Mouse (Mus musculus) gastrocnemius, postnatal 36 days (tissue): Measurements from ENCODE around the gene Slc9a3. TPM values are rescaled to one million over a fixed set of nuclear protein-coding genes. Genes with fewer than 3 reads are reported as not detected.

Experiments used
- DNase-seq, 2 experiments: peaks; one replicate each; pipeline ENCODE4 v3.0.0; 2022
- intact Hi-C: fragments of 180-260 bp; cut with DNase I; formaldehyde crosslinking; loops from one replicate; pipeline ENCODE4 v1.15.1; 2025
- long read RNA-seq, 2 experiments: library from polyadenylated mRNA; stranded (forward); transcript quantifications; one replicate each; pipeline ENCODE4 v2.0.0; 2021
- total RNA-seq, 2 experiments: library from RNA; stranded (reverse); gene quantifications; 2 replicates each; pipeline ENCODE4 v1.2.3; 2021

Slc9a3 gene
- total RNA-seq, result under 1 TPM; 0.54 to 0.56 TPM
- long read RNA-seq, experiment 1, result 0 reads
- long read RNA-seq, experiment 2, result 0 reads

GRCm38 (mm10) chr13:74121141-74121602 is at the start of gene Slc9a3:
TSS of gene Slc9a3 (plus strand) at chr13:74121457.
- intact Hi-C loops, result no loop called here
- DNase-seq, result no peak

GRCm38 (mm10) chr13:74071714-74072113 is 49.5 kb upstream of the Slc9a3 start:
- intact Hi-C loops, result no loop called here
- no peak for DNase-seq

GRCm38 (mm10) chr13:74073369-74073768 is 47.9 kb upstream of the Slc9a3 start:
- intact Hi-C loops, result no loop called here
- DNase-seq, result no peak

DNA sequence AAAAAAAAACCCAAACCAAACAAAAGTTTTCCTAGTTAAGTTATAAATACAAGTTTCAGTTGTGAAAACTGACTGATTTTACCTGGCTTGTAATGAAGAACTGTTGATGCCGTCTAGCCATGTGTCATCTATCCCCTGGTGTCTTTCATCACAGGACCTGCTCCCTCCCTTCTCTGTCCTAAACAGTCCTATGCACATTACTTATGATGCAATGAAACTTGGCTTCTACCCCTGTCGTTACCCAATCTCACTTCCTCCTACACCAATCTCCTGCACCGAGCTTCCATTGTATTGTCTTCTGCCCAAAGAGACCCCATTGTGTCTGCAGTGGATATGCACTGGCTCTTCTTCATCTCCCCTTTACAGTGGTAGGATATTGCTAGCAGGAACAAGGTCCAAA is 31.0 kb upstream of the Slc9a3 start:
- DNase-seq, result no peak
- intact Hi-C loops, result no loop called here

DNA sequence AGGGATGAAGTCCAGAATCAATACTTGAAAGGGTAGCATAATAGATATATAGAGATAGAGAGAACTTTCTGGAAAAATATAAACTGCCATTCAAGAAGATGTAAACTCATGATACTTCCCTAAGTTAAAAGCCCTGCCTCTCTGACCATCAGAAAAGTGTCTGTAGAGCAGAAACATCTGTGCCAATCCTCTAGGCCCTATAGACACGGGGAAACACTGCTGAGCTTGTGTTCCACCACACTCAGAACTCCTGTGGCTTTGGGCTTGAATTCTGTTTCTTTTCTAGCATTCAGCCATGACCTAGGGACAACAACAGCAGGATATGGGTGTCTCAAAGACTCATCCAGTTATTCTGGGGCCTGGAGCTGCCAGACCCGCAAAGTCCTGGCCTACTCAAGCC is 25.3 kb upstream of the Slc9a3 start:
- intact Hi-C loops, result loop anchor here (5.0 kb wide), 1 partner anchor 206 kb away; no protein-coding TSS in a partner anchor
- DNase-seq, result no peak

DNA sequence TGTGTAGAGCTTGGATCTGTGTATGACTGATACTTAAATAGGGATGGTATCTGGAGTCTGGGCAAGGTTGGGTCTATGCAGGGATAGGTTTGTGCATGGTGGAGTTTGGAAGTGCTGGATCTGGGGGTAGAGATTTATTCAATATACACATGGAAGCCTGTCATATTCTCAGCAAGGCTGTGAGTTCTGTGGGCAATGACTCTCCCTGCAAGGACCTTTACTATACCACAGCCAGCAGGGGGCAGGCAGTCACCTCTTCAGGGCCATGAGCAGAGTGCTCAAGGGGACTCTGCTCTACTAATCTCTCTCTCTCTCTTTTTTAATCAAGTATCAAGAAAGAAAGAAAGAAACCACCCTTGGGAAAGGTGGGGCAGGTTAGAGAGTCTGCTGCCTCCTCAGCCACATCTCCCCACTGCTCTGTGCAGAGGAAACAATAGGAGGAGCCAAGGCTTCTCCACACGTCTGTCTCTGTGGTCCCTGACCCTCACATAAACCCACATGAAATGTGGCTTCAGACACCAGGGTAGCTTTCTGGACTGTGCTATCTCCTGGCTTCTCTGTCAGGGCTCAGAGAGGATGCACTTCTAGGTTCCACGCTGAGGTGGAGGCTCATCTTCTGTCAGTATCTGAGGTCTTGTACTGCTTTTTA is 24.4 kb upstream of the Slc9a3 start:
- DNase-seq, result no peak
- intact Hi-C loops, result loop anchor here (5.0 kb wide), 1 partner anchor 205 kb away; no protein-coding TSS in a partner anchor

- intact Hi-C loops, result loop anchor here (5.0 kb wide), 1 partner anchor 203 kb away; no protein-coding TSS in a partner anchor
- DNase-seq, result no peak
Measured at GRCm38 (mm10) chr13:74098913-74099312, 22.3 kb upstream of the Slc9a3 start.

DNA sequence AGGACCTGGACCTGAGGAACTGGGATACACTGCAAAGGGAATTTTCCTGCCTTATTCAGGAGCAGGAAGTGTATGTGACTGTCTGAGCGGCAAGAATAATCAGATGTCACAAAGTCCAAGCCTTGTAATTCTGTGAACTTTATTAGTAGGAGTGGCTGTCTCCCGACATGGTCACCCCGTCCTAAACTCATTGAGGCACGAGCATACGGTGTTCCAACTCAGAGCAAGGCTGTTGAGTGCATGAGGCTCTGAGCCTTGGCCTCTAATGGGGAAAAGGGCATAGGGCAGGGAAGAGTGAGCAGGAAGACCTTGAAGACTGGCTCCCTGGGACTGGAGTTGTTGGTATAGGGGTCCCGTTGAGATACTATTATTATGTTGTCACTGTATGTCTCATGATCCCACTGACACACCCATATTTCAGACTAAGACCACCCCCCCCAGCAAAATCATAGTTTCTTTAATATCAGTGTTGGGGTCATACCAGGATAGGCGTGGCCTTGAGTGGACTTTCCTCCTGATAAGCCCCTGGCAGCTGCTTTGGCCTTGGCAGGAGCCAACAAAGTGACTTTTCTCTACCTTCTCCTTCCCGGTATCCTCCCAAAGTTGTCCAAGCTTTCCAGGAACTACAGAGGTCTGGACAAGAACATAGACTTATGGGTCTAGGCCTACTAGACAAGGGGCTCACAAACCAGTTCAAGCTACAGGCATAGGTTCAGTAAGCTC is 19.0 kb upstream of the Slc9a3 start:
- intact Hi-C loops, result no loop called here
- no peak for DNase-seq

- intact Hi-C loops, result no loop called here
Measured at GRCm38 (mm10) chr13:74102831-74103582, 18.2 kb upstream of the Slc9a3 start.

DNA sequence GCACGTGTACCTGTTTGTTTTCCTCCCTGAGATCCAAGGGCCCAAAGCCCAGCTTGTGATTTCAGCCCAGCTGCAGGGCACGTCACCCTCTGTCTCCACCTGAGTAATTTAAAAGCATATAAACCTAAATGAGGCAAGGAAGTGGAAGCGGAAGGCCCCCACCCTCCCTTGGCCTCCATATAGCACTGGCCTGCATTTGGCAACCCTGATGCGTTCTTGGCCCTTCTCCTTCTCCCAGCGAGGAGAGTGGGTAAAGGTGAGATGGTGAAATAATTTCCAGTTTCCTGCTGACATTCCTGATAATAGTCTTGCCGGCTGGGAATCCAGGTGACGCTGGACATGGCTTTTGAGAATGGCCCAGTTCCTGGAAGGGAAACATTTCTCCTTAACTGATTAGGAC is 16.8 kb upstream of the Slc9a3 start:
- intact Hi-C loops, result no loop called here

More at GRCm38 (mm10) chr13:74102831-74103582, 18.2 kb upstream of the Slc9a3 start:
- DNase-seq, result no peak

DNA sequence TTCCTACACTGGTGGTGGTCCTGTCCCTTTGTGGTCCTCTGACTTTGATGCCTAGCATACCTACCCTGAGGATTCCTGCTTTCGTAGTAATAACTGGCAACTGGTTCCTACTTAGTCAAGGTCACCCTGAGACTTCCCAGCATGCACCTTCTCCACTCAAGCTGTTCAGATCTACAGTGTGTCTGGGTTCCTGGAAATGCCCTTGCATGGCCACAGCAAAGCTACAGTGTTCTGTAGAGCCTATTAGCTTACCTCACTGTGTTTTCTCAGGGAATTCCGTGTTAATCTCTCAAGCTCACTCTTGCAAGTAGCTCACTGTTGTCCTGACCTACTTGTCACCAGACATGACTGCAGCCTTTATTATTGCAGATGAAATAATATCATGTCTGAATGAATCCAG is 13.8 kb upstream of the Slc9a3 start:
- intact Hi-C loops, result no loop called here
- no peak for DNase-seq

More for the DNA sequence above, 16.8 kb upstream of the Slc9a3 start:
- no peak for DNase-seq

DNA sequence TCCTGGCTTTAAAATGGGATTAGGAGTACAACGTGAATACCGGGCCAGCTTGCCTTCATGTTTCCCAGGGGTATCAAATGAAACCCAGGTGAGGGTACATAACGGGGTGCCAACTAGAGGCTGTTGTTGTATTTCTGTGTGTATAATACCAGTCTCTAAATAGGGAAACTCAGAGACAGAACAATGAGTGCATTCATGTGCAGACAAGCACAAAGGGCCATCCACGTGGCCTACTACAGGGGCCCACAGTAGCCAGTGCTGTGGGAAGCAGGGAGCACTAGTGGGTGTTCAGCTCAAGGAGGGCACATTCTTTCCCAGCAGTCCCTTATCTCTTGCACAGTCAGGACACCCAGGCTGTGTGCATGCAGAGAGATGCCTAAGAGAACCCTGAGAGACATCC is 8.7 kb upstream of the Slc9a3 start:
- intact Hi-C loops, result no loop called here
- no peak for DNase-seq

GRCm38 (mm10) chr13:74113626-74114191 is 7.5 kb upstream of the Slc9a3 start:
- intact Hi-C loops, result no loop called here
- DNase-seq, result no peak

DNA sequence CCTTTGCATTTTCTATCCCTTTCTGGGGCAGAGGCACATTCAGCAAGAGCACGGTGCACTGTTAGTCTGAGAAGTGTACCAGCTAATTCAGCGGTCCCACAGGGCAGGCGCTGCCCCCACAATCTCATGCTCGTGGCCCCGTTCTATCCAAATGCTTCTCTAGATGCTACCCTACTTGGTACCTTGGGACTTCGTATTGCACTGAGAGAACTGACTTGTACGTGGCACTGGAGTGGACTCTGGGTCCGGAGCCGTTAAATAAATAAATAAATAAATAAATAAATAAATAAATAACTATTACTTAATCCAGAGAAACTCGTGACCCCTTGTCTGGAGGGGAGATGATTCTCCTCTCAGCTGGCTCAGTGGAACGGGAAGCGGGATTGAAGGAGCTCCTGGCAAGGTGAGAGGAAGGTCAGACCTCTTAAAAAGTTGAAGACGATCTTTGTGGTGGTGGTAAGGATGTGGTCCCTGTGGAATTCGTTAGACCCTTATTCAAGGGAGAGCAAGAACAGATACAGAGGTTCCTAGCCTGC is 606 bp downstream of the Slc9a3 start:
- intact Hi-C loops, result no loop called here
- DNase-seq, result no peak

- DNase-seq, result no peak
- intact Hi-C loops, result no loop called here
Measured at GRCm38 (mm10) chr13:74122632-74123031, 1.4 kb downstream of the Slc9a3 start.

GRCm38 (mm10) chr13:74127571-74127970 is 6.3 kb downstream of the Slc9a3 start:
- intact Hi-C loops, result no loop called here
- no peak for DNase-seq

DNA sequence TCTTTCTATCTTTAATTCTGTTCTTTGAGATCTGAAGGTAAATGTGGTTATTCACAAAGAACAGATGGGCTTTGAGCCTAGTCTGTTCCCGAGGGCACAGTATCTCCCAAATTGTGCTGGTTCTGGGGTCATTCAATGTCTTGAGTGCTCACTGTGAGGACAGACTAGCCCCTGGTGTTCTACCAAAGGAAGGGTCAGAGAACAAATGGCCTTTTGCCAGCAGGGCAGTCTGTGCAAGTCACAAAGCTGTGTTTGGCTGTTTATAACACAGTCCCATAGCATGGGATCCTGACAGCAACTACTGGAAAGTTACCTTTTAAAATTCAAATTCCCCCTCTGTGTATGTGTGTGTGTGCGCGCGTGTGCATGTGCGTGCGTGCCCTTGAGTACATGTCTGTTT is 8.7 kb downstream of the Slc9a3 start:
- intact Hi-C loops, result no loop called here
- no peak for DNase-seq

DNA sequence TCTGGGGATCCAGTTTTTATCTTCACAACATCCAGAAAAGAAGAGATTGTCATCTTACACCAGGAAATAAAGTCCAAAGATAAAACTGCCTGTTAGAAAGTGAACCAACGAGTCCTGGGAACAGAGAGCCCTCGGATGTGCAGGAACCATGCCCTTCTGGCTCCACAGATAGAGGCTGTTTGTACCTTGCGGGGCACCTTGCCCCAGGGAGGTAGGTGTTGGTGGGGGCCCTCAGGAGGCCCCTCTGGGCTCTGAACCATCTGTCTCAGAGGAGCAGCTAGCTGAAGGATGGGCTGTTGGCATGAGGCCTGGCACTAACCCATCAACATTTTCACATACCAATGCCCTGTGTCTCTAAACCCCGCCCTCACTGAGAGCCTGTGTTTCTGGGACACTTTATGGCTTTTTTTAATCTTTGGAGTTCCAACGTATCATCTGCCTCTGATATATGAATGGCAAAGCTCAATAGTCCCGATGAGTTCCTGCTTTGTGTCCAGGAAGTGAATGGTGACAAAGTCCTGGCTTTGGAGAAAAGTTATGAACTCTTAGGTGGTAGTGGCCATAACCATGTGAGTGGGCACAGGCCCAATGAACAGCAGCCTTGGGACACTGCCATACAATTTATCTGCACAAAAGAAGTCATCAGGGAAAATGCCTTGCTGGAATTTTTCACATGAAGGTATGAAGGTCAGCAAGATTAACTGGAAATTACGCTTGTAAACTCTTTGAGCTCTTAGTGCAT is 17.8 kb downstream of the Slc9a3 start:
- DNase-seq, result no peak
- intact Hi-C loops, result no loop called here

DNA sequence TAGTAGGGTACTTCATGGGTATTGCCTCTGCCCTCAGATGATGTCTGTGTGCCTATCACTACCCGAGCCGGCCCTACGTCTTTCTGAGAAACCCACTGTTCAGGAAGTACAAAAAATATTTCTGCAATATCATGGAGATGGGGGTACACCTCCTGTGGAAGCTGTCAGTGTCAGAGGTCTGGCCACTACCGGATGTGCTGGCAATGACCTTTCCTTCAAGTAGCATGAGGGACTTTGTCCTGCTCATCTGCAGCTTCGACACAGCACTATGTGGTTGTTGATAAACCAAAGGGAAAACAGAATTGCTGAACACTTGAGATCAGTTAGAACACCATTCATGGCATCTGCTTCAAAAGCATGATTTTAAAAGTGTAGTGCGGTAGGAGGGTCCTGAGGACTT is 19.5 kb downstream of the Slc9a3 start:
- no peak for DNase-seq
- intact Hi-C loops, result no loop called here

GRCm38 (mm10) chr13:74143282-74143681 is 22.0 kb downstream of the Slc9a3 start:
- intact Hi-C loops, result no loop called here

More at GRCm38 (mm10) chr13:74143282-74143681, 22.0 kb downstream of the Slc9a3 start:
- DNase-seq, result no peak
